Mouse (Mus musculus) NIH3T3 (cell line): Measurements from ENCODE around the gene Samd11.

Experiments
- DNase-seq: peaks from one replicate; pipeline ENCODE4 v3.0.0-alpha.2; 2012; ENCODE audit warnings: low read depth

The Samd11 gene

DNA sequence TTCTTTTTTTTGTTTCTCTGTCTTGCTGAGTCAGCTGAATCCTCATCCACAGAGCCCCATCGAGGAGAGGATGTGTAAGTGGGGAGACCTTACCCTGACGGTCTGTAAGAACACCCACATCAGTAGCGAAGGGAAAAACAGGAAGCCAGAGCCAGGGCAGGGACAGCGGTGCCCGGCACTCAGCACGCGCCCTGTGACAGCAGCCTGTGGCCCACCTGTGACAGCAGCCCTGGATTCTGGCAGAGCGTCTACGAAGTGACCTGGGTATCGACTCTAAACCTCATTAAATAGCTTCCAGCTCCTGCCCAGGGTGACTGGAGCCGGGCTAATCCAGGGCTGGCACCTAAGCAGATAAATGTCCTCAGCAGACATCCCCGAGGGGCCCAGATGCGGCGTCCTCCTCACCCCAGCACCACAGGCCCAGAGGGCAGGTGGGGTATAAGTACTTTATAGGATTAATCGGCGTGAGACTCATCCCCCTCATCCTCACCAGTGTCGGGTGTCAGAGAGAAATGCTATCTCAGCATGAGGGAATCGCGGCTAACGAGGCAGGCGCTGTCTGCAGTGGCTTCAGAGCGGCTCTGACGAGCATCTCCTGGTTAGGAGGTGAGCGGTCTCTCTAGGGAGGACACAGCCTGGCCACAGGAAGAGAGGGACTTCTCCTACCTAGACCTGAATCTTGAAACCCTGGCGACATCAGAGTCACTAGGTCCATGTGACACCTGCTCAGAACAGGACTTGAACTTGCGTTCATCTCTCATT lies at the start of gene Samd11:
Gene Samd11 (minus strand): TSS at position 580 of the 762 bp plus-strand sequence.
- no peak for DNase-seq

DNA sequence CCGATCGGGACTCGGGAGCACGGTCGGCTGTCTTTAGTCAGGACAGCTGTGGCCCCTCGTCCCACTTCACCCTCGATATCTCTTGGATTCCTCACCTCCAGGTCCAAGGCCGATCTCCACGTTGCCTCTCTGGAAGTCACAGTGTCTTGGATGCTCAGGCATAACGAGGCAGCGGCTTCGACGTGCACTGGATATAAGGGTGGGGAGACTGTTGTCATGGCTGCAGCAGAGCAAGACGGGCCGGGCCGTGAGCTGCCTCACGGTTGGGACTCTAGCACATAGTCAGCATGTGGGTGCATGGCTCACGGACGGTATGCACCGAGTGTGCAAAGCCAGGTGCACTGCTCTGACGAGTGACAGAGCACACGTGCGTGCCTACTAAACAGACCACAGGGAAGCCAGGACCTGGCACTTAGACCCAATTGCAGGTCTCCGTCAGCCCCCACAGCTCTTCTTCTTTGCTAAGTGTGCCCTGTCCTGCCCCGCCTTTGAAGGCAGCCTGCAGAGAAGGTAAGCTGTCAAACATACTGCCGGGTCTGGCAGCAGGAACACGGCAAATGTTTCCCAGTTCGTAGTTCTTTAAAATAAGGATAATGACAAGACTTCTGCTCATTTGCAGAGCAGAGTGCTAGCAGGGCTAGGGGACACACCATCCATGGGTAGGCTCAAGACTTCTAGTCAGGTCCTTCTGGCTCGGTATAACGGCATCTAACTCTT lies 938 bp downstream of the Samd11 start:
- DNase-seq: no peak

DNA sequence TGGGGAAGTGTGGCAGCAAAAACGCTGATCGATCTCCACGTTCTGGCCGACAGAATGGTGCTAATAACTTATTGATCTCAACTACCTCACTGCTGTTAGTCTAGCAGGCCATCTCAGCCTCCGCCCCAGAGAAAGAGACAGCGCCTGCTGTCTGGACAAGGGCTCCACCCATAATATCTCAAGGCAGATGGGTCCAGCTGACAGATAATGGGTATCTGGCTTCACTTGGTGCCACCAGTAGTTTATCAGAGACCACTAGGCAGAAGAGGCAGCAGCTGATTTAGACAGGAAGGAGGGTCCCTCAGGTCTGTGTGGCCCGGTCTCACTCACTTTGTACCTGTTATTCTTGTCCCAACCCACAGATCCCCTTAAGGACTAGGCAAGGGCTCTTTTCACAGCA lies 2.4 kb downstream of the Samd11 start:
- DNase-seq: no peak

DNA sequence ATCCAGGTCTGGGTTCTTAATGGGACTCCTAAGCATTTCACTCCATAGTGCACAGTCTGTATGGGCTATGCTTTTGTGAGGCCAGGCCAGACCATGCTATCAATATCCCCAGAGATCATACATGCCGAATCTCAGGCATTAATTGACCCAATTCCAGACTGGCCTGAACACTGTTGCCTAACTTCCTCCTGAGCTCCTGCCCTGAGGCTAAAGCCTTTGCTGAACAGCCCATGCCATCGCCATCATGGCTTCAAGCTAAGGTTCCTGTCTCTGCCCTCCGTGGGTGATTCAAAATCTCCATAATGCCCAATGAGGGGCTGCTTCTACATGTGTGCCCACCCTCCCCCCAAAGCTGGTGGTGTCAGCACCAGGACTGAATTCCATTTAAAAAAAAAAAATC lies 2.8 kb downstream of the Samd11 start:
- DNase-seq: no peak

DNA sequence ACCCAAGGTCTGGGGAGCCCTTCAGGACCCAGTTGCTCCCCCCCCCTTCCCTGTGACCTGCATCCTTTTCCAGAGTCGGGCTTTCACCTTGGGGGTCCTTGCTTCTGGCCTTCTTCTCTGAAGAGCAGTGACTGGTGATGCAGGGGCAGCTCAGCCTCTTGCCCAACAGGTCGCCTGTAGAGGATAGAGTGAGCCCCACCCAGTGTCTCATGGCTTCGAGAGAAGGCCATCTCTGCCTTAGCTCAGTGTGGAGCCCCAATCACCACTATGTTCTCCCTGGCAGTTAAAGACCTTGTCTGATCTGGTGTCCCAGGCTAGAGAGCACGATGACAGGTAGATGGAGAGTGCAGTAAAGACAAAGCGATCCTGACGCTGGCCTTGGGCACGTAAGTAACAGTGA lies 3.3 kb downstream of the Samd11 start:
- no peak for DNase-seq

DNA sequence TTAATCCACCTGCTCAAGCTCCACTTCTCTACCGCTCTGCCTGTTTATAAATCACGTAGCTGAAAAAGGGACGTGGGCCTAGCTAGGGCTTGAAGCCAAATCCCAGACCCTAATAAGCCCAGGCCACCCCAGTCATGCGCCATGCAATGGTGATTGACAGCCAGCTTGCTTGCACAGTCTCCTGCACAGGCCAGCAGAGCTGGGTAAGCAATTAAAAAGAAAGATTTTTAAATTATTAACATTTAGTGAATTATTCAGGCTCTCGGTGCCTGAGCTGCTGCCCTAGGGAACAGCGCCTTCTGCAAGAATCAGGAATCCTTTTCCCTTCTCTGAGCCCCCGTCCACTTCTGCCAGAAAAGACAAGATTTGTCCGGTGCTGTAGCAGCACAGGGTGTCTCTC lies 4.4 kb downstream of the Samd11 start:
- no peak for DNase-seq

DNA sequence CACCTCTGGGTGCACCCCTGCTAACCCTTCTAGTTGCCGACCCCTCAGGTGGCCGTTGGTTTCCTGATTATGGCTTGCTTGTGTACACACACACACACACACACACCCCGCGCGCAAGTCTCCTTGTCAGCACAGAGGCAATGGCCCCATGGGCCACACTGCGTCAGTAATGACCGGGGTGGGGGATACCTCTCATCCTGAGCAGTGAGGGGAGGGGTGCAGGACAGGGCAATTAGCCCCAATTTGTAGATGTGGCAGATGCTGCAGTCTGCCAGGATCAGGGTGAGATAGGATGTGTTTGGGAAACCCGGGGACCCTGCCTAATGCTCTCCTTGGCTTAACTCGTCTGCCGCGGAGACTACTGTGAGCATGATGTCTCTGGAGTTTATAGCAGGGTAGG lies 5.9 kb downstream of the Samd11 start:
- DNase-seq: no peak

DNA sequence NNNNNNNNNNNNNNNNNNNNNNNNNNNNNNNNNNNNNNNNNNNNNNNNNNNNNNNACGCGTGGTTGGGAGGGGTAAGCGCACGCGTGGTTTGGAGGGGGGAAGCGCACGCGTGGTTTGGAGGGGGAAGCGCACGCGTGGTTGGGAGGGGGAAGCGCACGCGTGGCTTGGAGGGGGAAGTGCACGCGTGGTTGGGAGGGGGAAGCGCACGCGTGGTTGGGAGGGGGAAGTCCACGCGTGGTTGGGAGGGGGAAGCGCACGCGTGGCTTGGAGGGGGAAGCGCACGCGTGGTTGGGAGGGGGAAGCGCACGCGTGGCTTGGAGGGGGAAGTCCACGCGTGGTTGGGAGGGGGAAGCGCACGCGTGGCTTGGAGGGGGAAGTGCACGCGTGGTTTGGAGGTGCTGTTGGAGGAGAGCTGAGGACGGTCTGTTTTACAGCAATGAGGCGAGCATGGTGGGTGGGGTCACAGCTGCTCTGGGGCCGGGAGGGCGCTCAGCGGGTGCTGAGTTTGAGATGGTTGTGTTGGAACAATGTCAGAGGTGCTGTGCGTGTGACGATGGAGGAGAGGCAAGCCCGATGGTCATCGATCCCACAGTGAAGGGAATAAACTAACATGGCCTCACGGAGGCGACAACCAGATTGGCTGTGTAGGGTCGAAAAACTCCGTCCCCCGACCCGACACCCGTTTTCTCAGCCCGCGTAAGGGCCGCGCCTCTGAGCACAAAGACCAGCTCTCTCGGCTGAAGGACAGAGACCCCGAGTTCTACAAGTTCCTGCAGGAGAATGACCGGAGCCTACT lies 18.6 kb downstream of the Samd11 start:
- DNase-seq: peak; percentile 40

DNA sequence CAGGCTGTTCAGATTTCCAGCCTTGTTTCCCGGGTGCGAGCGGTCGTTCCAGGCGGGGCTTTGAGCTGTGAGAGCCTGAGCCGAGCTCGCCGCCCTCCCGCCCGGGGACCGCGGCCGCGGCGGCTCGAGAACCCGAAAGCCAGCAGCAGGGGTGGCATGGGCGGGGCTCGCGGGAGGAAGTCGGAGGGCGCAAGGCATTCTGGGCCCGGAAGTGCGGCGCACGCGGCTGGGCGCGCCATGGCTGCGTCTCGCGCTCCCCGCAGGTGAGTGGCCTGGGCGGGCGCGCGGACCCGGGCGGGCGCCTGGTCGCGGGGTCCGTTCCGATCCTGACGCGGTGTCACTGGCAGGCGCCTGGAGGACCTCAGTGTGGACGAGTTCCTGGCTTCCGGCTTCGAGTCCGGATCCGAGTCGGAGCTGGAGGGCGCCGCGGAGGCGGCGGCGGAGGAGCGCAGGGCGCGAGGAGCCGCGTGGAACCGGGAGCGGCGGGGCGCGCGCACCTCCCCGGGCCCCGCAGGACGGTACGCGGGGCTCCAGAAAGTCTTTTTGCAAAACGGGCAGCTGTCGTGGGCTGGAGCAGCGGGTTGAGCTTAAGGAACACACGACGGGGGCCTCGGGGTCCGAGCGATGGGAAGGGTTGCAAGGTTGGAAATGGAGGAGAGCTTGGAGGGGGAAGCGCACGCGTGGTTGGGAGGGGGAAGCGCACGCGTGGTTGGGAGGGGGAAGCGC lies 19.5 kb downstream of the Samd11 start, which contains the start of gene Noc2l:
Gene Noc2l (plus strand): TSS at position 203 of the 726 bp plus-strand sequence.
- peak; percentile 92 for DNase-seq

DNA sequence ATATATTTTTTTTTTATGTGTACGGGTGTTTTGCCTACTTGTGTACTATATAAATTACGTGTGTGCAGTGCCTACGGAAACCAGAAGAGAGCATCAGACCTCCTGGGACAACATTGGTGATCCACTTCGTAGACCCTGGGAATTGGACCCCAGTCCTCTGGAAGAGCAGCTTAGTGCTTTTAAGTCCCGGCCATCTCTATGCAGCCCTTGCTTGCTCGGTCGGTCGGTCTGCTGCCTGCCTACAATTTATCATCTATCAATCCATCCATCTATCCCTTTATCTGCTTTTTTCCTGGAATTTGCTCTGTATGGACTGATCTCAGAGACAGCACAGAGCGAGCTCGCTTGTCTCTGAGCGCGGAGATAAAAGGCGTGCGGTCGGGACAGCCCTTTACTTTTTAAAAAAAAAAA lies 20.1 kb downstream of the Samd11 start:
- DNase-seq: peak; percentile 70

DNA sequence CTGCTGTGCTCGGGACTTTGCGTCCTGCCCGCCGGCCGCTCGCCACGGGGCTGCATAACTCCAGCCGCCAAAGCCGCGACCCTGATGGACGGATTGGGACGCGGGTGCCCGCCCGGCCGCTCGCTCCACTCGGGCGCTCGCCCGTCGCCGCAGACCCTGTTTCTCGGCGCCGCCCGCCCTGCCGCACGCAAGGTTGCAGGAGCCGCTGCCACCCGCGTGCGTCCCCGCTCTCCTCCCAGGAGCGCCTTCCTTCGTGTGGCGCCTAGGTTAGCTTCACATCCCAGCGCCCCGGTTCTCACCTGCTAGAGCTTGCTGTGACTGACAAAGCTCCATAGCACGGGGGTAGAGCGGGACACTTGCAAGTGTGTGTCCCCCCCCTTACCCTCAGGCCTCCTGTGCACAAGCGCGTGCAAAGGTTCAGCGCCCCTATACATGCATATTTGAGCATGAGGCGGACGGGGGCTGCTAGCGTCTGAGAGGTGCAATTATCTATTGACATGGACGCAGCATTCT lies 20.7 kb downstream of the Samd11 start, which contains the start of gene Plekhn1:
Gene Plekhn1 (minus strand): TSS at position 157 of the 513 bp plus-strand sequence.
- DNase-seq: peak; percentile 74

DNA sequence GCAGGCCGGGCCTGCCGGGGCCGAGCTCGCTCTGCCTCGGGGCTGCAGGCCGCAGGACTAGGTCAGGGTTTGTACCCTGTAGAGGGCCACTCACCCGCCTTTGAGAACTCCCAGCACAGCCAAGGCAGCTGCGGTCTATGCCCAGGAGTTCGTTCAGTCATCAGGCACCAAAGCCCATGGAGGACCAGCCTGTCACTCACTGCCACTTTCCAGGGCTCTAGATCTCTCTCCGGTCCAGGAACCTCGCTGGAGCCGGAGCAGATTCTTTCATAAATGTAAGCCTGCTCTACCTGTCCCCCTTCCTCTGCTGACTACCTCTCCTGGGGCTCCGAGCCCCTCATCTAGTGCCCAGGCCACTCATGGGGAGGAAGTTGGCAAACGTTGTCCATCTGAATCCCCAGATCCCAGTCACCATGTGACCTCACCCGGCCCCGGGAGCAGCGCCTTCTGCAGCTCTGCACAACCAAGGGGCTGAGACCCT lies 21.4 kb downstream of the Samd11 start:
- DNase-seq: peak; percentile 18

DNA sequence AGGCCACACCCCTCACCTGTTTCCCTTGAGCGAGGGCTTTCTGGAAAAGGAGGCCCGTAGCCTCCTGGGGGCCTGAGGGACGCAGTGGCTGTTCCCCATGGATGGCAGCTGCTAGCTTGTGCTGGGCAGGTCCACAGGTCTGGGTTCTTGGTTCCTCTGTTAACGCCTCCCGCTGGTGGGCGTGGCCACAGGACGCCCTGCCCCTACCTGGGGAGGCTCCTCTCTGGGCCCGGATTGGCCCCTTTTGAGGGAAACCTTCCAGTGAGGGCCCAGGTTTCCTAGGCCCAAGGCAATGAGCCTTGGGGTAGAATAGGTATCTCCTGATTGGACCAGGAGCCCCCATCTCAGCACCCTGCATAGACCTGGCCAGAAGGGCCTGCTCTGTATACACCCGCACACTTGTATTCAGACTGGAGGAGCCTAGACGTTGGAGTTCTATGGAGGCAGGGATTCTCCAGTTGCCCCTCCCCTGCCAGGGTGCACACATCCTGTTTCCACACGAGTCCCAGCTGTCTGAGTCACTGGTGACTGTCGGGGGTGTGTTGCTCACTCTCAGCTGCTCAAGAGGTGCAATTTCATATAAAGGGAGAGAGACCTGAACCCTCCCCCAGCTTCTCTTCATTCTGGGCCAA lies 26.9 kb downstream of the Samd11 start:
- peak; percentile 77 for DNase-seq

DNA sequence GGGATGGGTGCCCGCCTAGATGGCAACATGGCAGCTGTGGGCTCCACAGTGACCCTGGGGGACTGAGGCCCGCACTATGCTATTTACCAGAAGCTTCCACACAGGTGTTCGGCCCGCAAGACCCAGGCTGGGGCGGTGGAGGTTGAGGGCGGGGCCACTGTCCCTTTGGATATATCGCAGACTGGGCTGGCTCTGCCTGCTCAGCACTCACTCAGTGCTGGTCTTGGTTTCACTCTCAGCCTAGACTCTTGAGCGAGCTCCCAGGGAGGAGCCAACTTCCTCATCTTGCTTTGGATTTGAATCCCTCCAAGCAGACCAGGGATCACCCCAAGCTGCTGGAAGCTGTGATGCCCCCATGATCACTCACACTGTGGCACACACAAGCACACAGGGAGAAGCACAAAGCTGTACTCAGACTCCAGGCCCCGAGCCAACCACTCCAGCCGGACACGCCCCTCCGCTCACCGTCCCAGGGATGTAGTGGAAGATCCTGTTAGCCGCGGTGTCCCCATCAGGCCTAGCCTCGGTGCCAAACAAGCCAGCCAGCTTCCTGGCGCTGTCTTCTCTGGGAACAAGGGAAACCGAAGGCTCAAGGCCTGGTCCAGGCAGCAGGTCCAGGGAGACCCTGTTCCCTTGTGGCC lies 27.6 kb downstream of the Samd11 start:
- DNase-seq: peak; percentile 70

DNA sequence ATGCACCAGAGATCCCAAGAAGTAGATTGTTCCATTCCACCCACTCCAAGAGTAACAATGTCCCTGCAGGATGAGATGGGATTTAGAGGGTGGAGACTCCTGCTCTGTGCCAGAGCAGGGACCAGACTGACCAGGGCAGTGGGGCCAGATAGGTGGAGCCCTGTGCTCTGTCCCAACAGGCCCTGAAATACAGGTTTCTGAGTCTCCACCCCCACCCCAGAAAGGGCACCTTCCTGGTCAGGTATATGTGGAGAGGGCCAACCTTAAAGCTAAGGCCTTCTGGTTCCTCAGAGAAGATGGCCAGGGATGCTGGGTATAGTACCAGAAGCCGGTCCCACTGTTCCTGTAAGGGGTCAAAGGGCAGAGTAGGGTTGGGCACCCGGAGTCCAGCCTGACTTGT lies 31.2 kb downstream of the Samd11 start:
- DNase-seq: no peak

DNA sequence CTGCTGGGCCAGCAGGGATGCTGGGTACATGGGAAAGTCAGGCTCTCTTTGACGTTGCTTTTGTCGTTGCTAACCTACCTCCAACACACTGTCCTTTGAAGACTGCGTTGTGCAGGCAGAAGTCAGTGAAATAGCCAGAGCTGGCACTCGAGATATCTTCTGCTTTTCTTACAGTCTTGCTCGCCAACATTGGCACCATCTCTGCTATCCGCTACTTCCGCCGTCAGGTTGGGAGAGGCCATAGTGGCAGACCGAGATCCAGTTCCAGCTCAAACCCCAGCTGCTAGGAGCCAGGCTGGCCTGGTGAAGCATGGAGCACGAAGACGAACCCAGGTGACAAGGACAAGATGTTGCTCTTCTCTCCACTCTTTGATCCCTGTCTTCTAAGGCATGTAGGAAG lies 35.5 kb downstream of the Samd11 start:
- DNase-seq: no peak

DNA sequence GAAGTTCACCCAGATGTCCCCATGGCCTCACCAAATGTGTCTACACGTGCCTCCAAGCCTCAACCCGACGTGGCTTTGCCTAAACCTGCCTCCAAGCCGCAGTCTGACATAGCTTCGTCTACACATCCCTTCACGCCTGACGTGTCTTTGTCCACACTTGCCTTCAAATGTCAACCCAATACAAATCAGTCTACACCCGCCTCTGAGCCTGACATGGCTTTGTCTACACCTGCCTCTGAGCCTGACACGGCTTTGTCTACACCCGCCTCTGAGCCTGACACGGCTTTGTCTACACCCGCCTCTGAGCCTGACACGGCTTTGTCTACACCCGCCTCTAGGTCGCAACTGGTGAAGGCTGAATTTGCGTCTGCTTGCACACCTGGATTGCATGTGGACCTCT lies 37.6 kb downstream of the Samd11 start:
- no peak for DNase-seq

DNA sequence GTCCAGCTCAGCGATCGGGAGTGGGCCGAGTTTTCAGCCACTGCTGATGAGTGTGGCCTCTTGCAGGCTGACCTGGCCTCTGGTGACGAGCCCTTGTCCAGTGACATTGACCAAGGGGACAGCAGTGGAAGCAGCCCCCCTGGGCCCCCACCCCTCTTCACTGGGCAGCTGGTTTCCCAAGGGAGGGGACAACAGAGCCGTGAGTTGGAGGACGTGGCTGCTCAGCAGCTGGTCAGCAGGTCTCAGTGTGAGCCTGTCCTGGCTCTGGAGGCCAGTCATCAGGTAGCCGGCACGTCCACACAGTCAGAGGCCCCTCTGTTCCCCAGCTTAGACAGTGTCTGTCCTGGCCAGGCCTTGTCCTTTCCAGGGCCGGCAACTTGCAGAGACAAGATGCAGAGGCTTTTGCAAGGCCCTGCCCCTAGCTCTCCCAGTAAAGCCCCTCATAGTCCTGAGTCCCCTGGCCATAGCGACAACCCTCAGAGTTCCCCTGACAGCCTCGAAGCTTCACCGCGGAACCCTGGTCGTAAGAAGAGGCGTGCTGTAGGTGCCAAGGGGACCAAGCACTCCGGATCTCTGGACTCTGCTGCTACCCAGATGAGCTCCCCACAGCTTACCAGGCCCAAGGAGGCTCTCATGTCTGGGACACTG lies 38.3 kb downstream of the Samd11 start:
- DNase-seq: no peak

DNA sequence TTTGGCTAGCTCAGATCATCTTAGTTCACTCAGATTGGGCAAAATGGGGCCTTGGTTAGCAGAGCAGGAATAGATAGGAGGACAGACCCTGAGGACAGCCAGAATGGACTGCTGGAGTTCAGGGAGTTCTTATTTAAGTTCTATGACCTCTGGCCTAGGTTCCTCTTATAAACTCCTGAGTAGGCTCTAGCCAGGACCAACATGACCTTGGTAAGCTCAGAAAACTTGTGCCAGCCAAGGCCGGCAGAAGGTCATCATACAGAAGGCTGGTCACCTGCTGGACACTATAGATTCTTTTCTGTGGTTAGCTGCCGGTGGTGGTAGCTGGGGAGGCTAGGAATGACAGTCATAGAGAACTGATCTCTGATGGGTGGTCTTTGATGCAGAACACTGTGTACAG lies 39.3 kb downstream of the Samd11 start:
- no peak for DNase-seq

DNA sequence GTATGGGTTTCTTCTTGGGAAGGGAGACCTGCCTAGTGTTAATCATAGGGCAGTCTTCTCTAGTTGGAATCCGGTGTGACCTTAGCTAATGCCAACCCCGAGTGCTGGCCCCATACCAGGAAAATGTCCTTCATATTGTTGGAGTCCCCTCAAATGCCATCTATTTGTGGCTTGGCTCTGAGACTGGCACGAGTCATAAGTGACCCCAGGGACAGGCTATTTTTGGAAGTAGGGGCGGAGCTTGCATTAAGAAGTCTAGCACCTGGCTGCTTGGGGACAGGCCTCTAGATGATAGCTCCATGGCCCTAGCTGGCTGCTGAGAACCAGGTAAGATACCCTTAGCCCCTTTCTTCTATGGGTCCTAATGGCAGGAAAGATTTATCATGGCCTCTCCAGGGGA lies 39.8 kb downstream of the Samd11 start, which contains the start of gene Perm1:
Gene Perm1 (plus strand): TSS at position 220 of the 400 bp plus-strand sequence.
- peak; percentile 60 for DNase-seq
